Mouse (Mus musculus): ENCODE results near the gene Smyd3. TPM values are rescaled to one million over a fixed set of nuclear protein-coding genes. Genes with fewer than 3 reads are reported as not detected.

The Smyd3 gene
- total RNA-seq (2014; fragmentation: Nextera tagmentation), result 15.8 and 17.1 TPM in 2 replicates
- 18.2 and 19.4 TPM in 2 replicates for total RNA-seq (2017)
- 3.2 and 3.5 TPM in 2 replicates for polyA plus RNA-seq (2012)

GRCm38 (mm10) chr1:179517713-179518465, at the start of gene Smyd3:
Gene Smyd3, minus strand, starts transcription at chr1:179518041.
- ATAC-seq (ENCODE audit: extremely low read depth, insufficient number of reproducible peaks, low FRiP score, poor library complexity, severe bottlenecking), result peak; percentile 80
- Histone ChIP-seq H3K27me3 (ENCODE audit: insufficient read depth, low read length) (no peaks in the 10 kb centered on the region), H3K4me1 (ENCODE audit: insufficient read depth, low read depth, low read length) (peaks cover 27% of the 10 kb centered on the region), H3K36me3 (replicated peaks) (peaks cover 11% of the 10 kb centered on the region), H3K9me3 (replicated peaks) (no peaks in the 10 kb centered on the region), H3K4me3 (ENCODE audit: low read depth, low read length) (peak within 1 kb of the TSS; percentile 98)
- no peak for TF ChIP-seq CTCF (IDR thresholded peaks at IDR 0.05; ENCODE audit: low read depth, low read length)
- TF ChIP-seq POLR2AphosphoS5 (IDR thresholded peaks at IDR 0.05; ENCODE audit: insufficient replicate concordance, low read depth, low read length), result no peak
- no peak for TF ChIP-seq TAL1 (conservative IDR thresholded peaks at IDR 0.05; ENCODE audit: low read depth, low read length)
- TF ChIP-seq GATA2 (IDR thresholded peaks at IDR 0.05; ENCODE audit: borderline replicate concordance, low read depth, low read length), result no peak
- TF ChIP-seq GATA1 (IDR thresholded peaks at IDR 0.05; ENCODE audit: borderline replicate concordance, low read length), result no peak
- DNase-seq (ENCODE audit: low spot score), result peak; percentile 90

GRCm38 (mm10) chr1:179567558-179567957, 49.7 kb upstream of the Smyd3 start:
- ATAC-seq (ENCODE audit: extremely low read depth, insufficient number of reproducible peaks, low FRiP score, poor library complexity, severe bottlenecking), result no peak
- TF ChIP-seq GATA2 (IDR thresholded peaks at IDR 0.05; ENCODE audit: borderline replicate concordance, low read depth, low read length), result no peak
- no peak for TF ChIP-seq POLR2AphosphoS5 (IDR thresholded peaks at IDR 0.05; ENCODE audit: insufficient replicate concordance, low read depth, low read length)
- no peak for TF ChIP-seq CTCF (IDR thresholded peaks at IDR 0.05; ENCODE audit: low read depth, low read length)
- TF ChIP-seq TAL1 (conservative IDR thresholded peaks at IDR 0.05; ENCODE audit: low read depth, low read length), result no peak
- no peak for TF ChIP-seq GATA1 (IDR thresholded peaks at IDR 0.05; ENCODE audit: borderline replicate concordance, low read length)
- Histone ChIP-seq H3K4me3 (ENCODE audit: low read depth, low read length) (no peak overlapping the region; the same call in 1 of the 2 replicates), H3K4me1 (ENCODE audit: insufficient read depth, low read depth, low read length) (peaks cover 80% of the 10 kb centered on the region), H3K36me3 (replicated peaks) (peaks cover 34% of the 10 kb centered on the region), H3K27me3 (ENCODE audit: insufficient read depth, low read length) (no peaks in the 10 kb centered on the region), H3K9me3 (replicated peaks) (no peaks in the 10 kb centered on the region)
- no peak for DNase-seq (ENCODE audit: low spot score)

- H3K4me3 ChIP-seq (ENCODE audit: low read depth, low read length), result no peak overlapping the region
- H3K4me1 ChIP-seq (ENCODE audit: insufficient read depth, low read depth, low read length), result peaks cover 68% of the 10 kb centered on the region
- no peak for ATAC-seq (ENCODE audit: extremely low read depth, insufficient number of reproducible peaks, low FRiP score, poor library complexity, severe bottlenecking)
- H3K27me3 ChIP-seq (ENCODE audit: insufficient read depth, low read length), result no peaks in the 10 kb centered on the region
- TF ChIP-seq CTCF (IDR thresholded peaks at IDR 0.05; ENCODE audit: low read depth, low read length), result no peak
- TF ChIP-seq TAL1 (conservative IDR thresholded peaks at IDR 0.05; ENCODE audit: low read depth, low read length), result no peak
- no peak for TF ChIP-seq GATA1 (IDR thresholded peaks at IDR 0.05; ENCODE audit: borderline replicate concordance, low read length)
- TF ChIP-seq GATA2 (IDR thresholded peaks at IDR 0.05; ENCODE audit: borderline replicate concordance, low read depth, low read length), result no peak
- no peak for TF ChIP-seq POLR2AphosphoS5 (IDR thresholded peaks at IDR 0.05; ENCODE audit: insufficient replicate concordance, low read depth, low read length)
- no peak for DNase-seq (ENCODE audit: low spot score)
- no peaks in the 10 kb centered on the region for H3K9me3 ChIP-seq (replicated peaks)
- peaks cover 45% of the 10 kb centered on the region for H3K36me3 ChIP-seq (replicated peaks)
Observed at GRCm38 (mm10) chr1:179563926-179564325, 46.1 kb upstream of the Smyd3 start.

GRCm38 (mm10) chr1:179563211-179563610, 45.4 kb upstream of the Smyd3 start:
- Histone ChIP-seq H3K9me3 (replicated peaks) (no peaks in the 10 kb centered on the region), H3K27me3 (ENCODE audit: insufficient read depth, low read length) (no peaks in the 10 kb centered on the region), H3K36me3 (replicated peaks) (peaks cover 49% of the 10 kb centered on the region), H3K4me1 (ENCODE audit: insufficient read depth, low read depth, low read length) (peaks cover 66% of the 10 kb centered on the region), H3K4me3 (ENCODE audit: low read depth, low read length) (no peak overlapping the region)
- no peak for DNase-seq (ENCODE audit: low spot score)
- TF ChIP-seq POLR2AphosphoS5 (IDR thresholded peaks at IDR 0.05; ENCODE audit: insufficient replicate concordance, low read depth, low read length) (no peak), TAL1 (conservative IDR thresholded peaks at IDR 0.05; ENCODE audit: low read depth, low read length) (no peak), CTCF (IDR thresholded peaks at IDR 0.05; ENCODE audit: low read depth, low read length) (no peak), GATA2 (IDR thresholded peaks at IDR 0.05; ENCODE audit: borderline replicate concordance, low read depth, low read length) (no peak), GATA1 (IDR thresholded peaks at IDR 0.05; ENCODE audit: borderline replicate concordance, low read length) (no peak)
- no peak for ATAC-seq (ENCODE audit: extremely low read depth, insufficient number of reproducible peaks, low FRiP score, poor library complexity, severe bottlenecking)

- no peak for ATAC-seq (ENCODE audit: extremely low read depth, insufficient number of reproducible peaks, low FRiP score, poor library complexity, severe bottlenecking)
- Histone ChIP-seq H3K4me3 (ENCODE audit: low read depth, low read length) (no peak overlapping the region), H3K36me3 (replicated peaks) (peaks cover 55% of the 10 kb centered on the region), H3K9me3 (replicated peaks) (no peaks in the 10 kb centered on the region), H3K27me3 (ENCODE audit: insufficient read depth, low read length) (no peaks in the 10 kb centered on the region), H3K4me1 (ENCODE audit: insufficient read depth, low read depth, low read length) (peaks cover 62% of the 10 kb centered on the region)
- TF ChIP-seq TAL1 (conservative IDR thresholded peaks at IDR 0.05; ENCODE audit: low read depth, low read length), result no peak
- TF ChIP-seq CTCF (IDR thresholded peaks at IDR 0.05; ENCODE audit: low read depth, low read length), result no peak
- TF ChIP-seq POLR2AphosphoS5 (IDR thresholded peaks at IDR 0.05; ENCODE audit: insufficient replicate concordance, low read depth, low read length), result no peak
- TF ChIP-seq GATA2 (IDR thresholded peaks at IDR 0.05; ENCODE audit: borderline replicate concordance, low read depth, low read length), result no peak
- DNase-seq (ENCODE audit: low spot score), result no peak
Observed at GRCm38 (mm10) chr1:179560845-179561430, 43.1 kb upstream of the Smyd3 start.

Measured in G1E (cell line).